Comparison of ENCODE assay signal across 9 mouse cellular contexts in genomic region chr11:46268991-46269390, GRCm38 (mm10). TPM values are rescaled to one million over a fixed set of nuclear protein-coding genes. Genes with fewer than 3 reads are reported as not detected.
DNase-seq lines count a peak whose midpoint lies in the region; ATAC-seq and TF ChIP-seq lines count a peak whose summit lies in the region.
"Had no signal": no experiment of that assay in that cellular context is flagged by ENCODE, and none has a peak within 500 bp of the region (broad histone marks: within the 10 kb centered on the region; RNA-seq: fewer than 3 reads in every experiment).

No protein-coding gene starts in this region.

- H3K9ac ChIP-seq in embryonic facial prominence, embryonic 15.5 days: no peak overlapping the region
- no peak overlapping the region for H3K9ac ChIP-seq in hindbrain, postnatal 0 days (replicated peaks; ENCODE audit: low read length)
- H3K9ac ChIP-seq in midbrain, embryonic 14.5 days (replicated peaks; ENCODE audit: low read length): no peak overlapping the region
- H3K9ac ChIP-seq: embryonic facial prominence, embryonic 12.5 days had no signal

- 27% methylated on average over 7 of the region's 7 CpGs for WGBS in bone marrow, adult 2 months
- 15% methylated on average over 7 of the region's 7 CpGs for WGBS in embryonic facial prominence, embryonic 15.5 days
- WGBS in hindbrain, postnatal 0 days: 13% methylated on average over 7 of the region's 7 CpGs
- WGBS in midbrain, embryonic 14.5 days: 24% methylated on average over 7 of the region's 7 CpGs

- no peaks in the 10 kb centered on the region; the same call in 1 of the 2 replicates for H3K36me3 ChIP-seq in embryonic facial prominence, embryonic 15.5 days
- peaks cover 46% of the 10 kb centered on the region for H3K36me3 ChIP-seq in hindbrain, postnatal 0 days (ENCODE audit: insufficient read depth, low read length)
- peaks cover 90% of the 10 kb centered on the region for H3K36me3 ChIP-seq in midbrain, embryonic 14.5 days (ENCODE audit: control insufficient read depth, insufficient read depth, low read length)
- H3K36me3 ChIP-seq: embryonic facial prominence, embryonic 12.5 days had no signal

- no peaks in the 10 kb centered on the region for H3K4me1 ChIP-seq in bone marrow, adult 2 months (ENCODE audit: control insufficient read depth, insufficient read depth, low read length)
- H3K4me1 ChIP-seq in embryonic facial prominence, embryonic 15.5 days: no peaks in the 10 kb centered on the region
- H3K4me1 ChIP-seq in hindbrain, postnatal 0 days (ENCODE audit: insufficient read depth, low read length): no peaks in the 10 kb centered on the region
- no peaks in the 10 kb centered on the region for H3K4me1 ChIP-seq in midbrain, embryonic 14.5 days (ENCODE audit: control insufficient read depth, insufficient read depth, low read length)
- H3K4me1 ChIP-seq: embryonic facial prominence, embryonic 12.5 days had no signal

- H3K27ac ChIP-seq in bone marrow, adult 2 months (ENCODE audit: control insufficient read depth, insufficient read depth, low read depth, low read length, poor library complexity): no peak overlapping the region
- no peak overlapping the region for H3K27ac ChIP-seq in embryonic facial prominence, embryonic 15.5 days (replicated peaks)
- H3K27ac ChIP-seq in hindbrain, postnatal 0 days: no peak overlapping the region
- H3K27ac ChIP-seq in midbrain, embryonic 14.5 days (replicated peaks; ENCODE audit: low read depth, low read length): no peak overlapping the region
- H3K27ac ChIP-seq: embryonic facial prominence, embryonic 12.5 days had no signal

- peak; percentile 34; the same call in 1 of the 2 replicates for ATAC-seq in embryonic facial prominence, embryonic 15.5 days (ENCODE audit: insufficient number of reproducible peaks, low FRiP score, low TSS enrichment, low read depth)
- ATAC-seq in hindbrain, postnatal 0 days: peak; percentile 75
- 0 out of 2 replicates have a peak, but pooled peaks have one; percentile 43 for ATAC-seq in midbrain, embryonic 14.5 days (ENCODE audit: low FRiP score, low TSS enrichment)

- no peak overlapping the region for H3K4me3 ChIP-seq in bone marrow, adult 2 months (replicated peaks; ENCODE audit: control insufficient read depth, low read depth, low read length)
- no peak overlapping the region for H3K4me3 ChIP-seq in embryonic facial prominence, embryonic 15.5 days (replicated peaks)
- no peak overlapping the region for H3K4me3 ChIP-seq in hindbrain, postnatal 0 days (ENCODE audit: low read length)
- H3K4me3 ChIP-seq in midbrain, embryonic 14.5 days (replicated peaks; ENCODE audit: low read depth, low read length): no peak overlapping the region
- H3K4me3 ChIP-seq: embryonic facial prominence, embryonic 12.5 days had no signal

- intact Hi-C loops in left cerebral cortex, postnatal 36 days (cut with DNase I): loop anchor here (2.0 to 5.0 kb wide), 2 partner anchors 33 to 162 kb away; no protein-coding TSS in a partner anchor

- no peaks in the 10 kb centered on the region for H3K9me3 ChIP-seq in embryonic facial prominence, embryonic 15.5 days (replicated peaks)
- no peaks in the 10 kb centered on the region for H3K9me3 ChIP-seq in hindbrain, postnatal 0 days (ENCODE audit: low read length)
- H3K9me3 ChIP-seq in midbrain, embryonic 14.5 days (ENCODE audit: control insufficient read depth, low read length): no peaks in the 10 kb centered on the region
- H3K9me3 ChIP-seq: embryonic facial prominence, embryonic 12.5 days had no signal

- TF ChIP-seq POLR2A in bone marrow, adult 2 months (IDR thresholded peaks at IDR 0.05; ENCODE audit: borderline replicate concordance, control insufficient read depth, low read depth, low read length): no peak

- H3K27me3 ChIP-seq in embryonic facial prominence, embryonic 15.5 days: no peaks in the 10 kb centered on the region
- H3K27me3 ChIP-seq in hindbrain, postnatal 0 days (ENCODE audit: insufficient read depth, low read length): no peaks in the 10 kb centered on the region
- H3K27me3 ChIP-seq in midbrain, embryonic 14.5 days (ENCODE audit: control insufficient read depth, insufficient read depth, low read length): no peaks in the 10 kb centered on the region
- H3K27me3 ChIP-seq: embryonic facial prominence, embryonic 12.5 days had no signal

- H3K4me2 ChIP-seq in embryonic facial prominence, embryonic 15.5 days (replicated peaks): no peak overlapping the region
- no peak overlapping the region for H3K4me2 ChIP-seq in hindbrain, postnatal 0 days (ENCODE audit: low read depth, low read length)
- no peak overlapping the region for H3K4me2 ChIP-seq in midbrain, embryonic 14.5 days (ENCODE audit: low read length)
- H3K4me2 ChIP-seq: embryonic facial prominence, embryonic 12.5 days had no signal

- DNase-seq in kidney, adult 18-20 months: peak; percentile 72
- no peak for DNase-seq in kidney, adult 11 months
- DNase-seq in hindbrain, postnatal 0 days (ENCODE audit: low spot score): peak; percentile 78
- peak; percentile 56 to 60 for DNase-seq in left cerebral cortex, postnatal 36 days (ENCODE audit: low spot score in 2 of 2)
- peak; percentile 86 for DNase-seq in midbrain, embryonic 14.5 days
- peak; percentile 40 to 79 for DNase-seq in spleen, postnatal 10 days (ENCODE audit: low spot score in 2 of 2)

- TF ChIP-seq CTCF in bone marrow, adult 2 months (IDR thresholded peaks at IDR 0.05; ENCODE audit: control insufficient read depth, insufficient read depth, low read length): peak; percentile 80
- peak; percentile 91 for TF ChIP-seq CTCF in hindbrain, postnatal 0 days (IDR thresholded peaks at IDR 0.05; ENCODE audit: low read depth)

RNA-seq across cellular contexts. Expression of gene Fndc9, which starts 33.7 kb away (rescaled TPM):
- not detected in 2 replicates for polyA plus RNA-seq in bone marrow, adult 2 months (2011; ENCODE audit: insufficient read depth, insufficient read length, low replicate concordance, missing spikeins)
- 2.9 and 3.4 TPM in 2 replicates for polyA plus RNA-seq in embryonic facial prominence, embryonic 15.5 days (2015; fragmentation: Nextera tagmentation; extraction: Ambion mirVana)
- 1.8 and 2.2 TPM in 2 replicates for total RNA-seq in hindbrain, postnatal 0 days (2014; rRNA removed)
- 3.8 and 5.0 TPM in 2 replicates for polyA plus RNA-seq in hindbrain, postnatal 0 days (2015; fragmentation: Nextera tagmentation; extraction: Ambion mirVana)
- total RNA-seq in left cerebral cortex, postnatal 36 days (2021): 1 to 10 TPM; 3.3 to 4.5 TPM
- polyA plus RNA-seq in midbrain, embryonic 14.5 days (2014; fragmentation: Nextera tagmentation; extraction: Ambion mirVana): 7.9 and 8.7 TPM in 2 replicates

RNA-seq across cellular contexts. Expression of gene Cyfip2, which starts 43.7 kb away (rescaled TPM):
- polyA plus RNA-seq in bone marrow, adult 2 months (2011; ENCODE audit: insufficient read depth, insufficient read length, low replicate concordance, missing spikeins): 13.4 and 32.6 TPM in 2 replicates
- polyA plus RNA-seq in embryonic facial prominence, embryonic 15.5 days (2015; fragmentation: Nextera tagmentation; extraction: Ambion mirVana): 10.8 and 14.2 TPM in 2 replicates
- 136 and 162 TPM in 2 replicates for total RNA-seq in hindbrain, postnatal 0 days (2014; rRNA removed)
- 72.4 and 79.1 TPM in 2 replicates for polyA plus RNA-seq in hindbrain, postnatal 0 days (2015; fragmentation: Nextera tagmentation; extraction: Ambion mirVana)
- 100 to 1,000 TPM; 562 to 605 TPM for total RNA-seq in left cerebral cortex, postnatal 36 days (2021)
- 96.1 and 112 TPM in 2 replicates for polyA plus RNA-seq in midbrain, embryonic 14.5 days (2014; fragmentation: Nextera tagmentation; extraction: Ambion mirVana)
